Mouse (Mus musculus): ENCODE results near the gene Svs2. TPM values are rescaled to one million over a fixed set of nuclear protein-coding genes. Genes with fewer than 3 reads are reported as not detected.

Gene Svs2
- total RNA-seq, 2 experiments from 2014 or later, result not detected

Other genes with a start within 250 kb of the Svs2 start
- 100 to 1,000 TPM; 248 to 255 TPM for gene Ywhab, start 243.5 kb downstream of the Svs2 start, total RNA-seq (2021)
- 1 to 10 TPM; 1.9 to 2.5 TPM for gene Pabpc1l, start 213.0 kb downstream of the Svs2 start, total RNA-seq (2021)
- 10 to 100 TPM; 27.9 to 30.1 TPM for gene Stk4, start 168.1 kb downstream of the Svs2 start, total RNA-seq (2021)
- 10 to 100 TPM; 24.6 to 29.5 TPM for gene Tomm34, start 167.3 kb downstream of the Svs2 start, total RNA-seq (2021)
- gene Kcns1, start 67.4 kb downstream of the Svs2 start, total RNA-seq (2021), result under 1 TPM; 0.09 to 0.15 TPM
- not detected for gene Wfdc5, start 55.7 kb downstream of the Svs2 start, total RNA-seq (2021)
- gene Wfdc12, start 47.9 kb downstream of the Svs2 start, total RNA-seq (2021), result not detected
- not detected for gene Wfdc15a, start 38.3 kb downstream of the Svs2 start, total RNA-seq (2021)
- gene Wfdc15b, start 16.8 kb downstream of the Svs2 start, total RNA-seq (2021), result not detected
- gene Svs3b, start 18.2 kb upstream of the Svs2 start, total RNA-seq (2021), result not detected
- gene Svs4, start 40.0 kb upstream of the Svs2 start, total RNA-seq (2021), result not detected
- gene Svs3a, start 50.8 kb upstream of the Svs2 start, total RNA-seq (2021), result not detected
- gene Svs6, start 78.3 kb upstream of the Svs2 start, total RNA-seq (2021), result not detected
- gene Svs5, start 94.3 kb upstream of the Svs2 start, total RNA-seq (2021), result under 1 TPM in 1 of 2 experiments, not detected in 1; 0.45 TPM
- gene Slpi, start 150.6 kb upstream of the Svs2 start, total RNA-seq (2021), result 10 to 100 TPM in 1 of 2 experiments, 1 to 10 TPM in 1; 9.1 to 13.2 TPM
- under 1 TPM in 1 of 2 experiments, not detected in 1; 0.15 TPM for gene Rbpjl, start 164.7 kb upstream of the Svs2 start, total RNA-seq (2021)
- gene Matn4, start 166.7 kb upstream of the Svs2 start, total RNA-seq (2021), result 1 to 10 TPM; 2.3 to 2.7 TPM
- 100 to 1,000 TPM; 101 to 246 TPM for gene Sdc4, start 205.4 kb upstream of the Svs2 start, total RNA-seq (2021)
- gene Sys1, start 218.5 kb upstream of the Svs2 start, total RNA-seq (2021), result 10 to 100 TPM; 31.7 to 34.5 TPM
- gene Gm20458, start 222.5 kb upstream of the Svs2 start, total RNA-seq (2021), result 1 to 10 TPM; 2.5 to 4.8 TPM
- not detected for gene Trp53tg5, start 235.3 kb upstream of the Svs2 start, total RNA-seq (2021)
- 10 to 100 TPM; 13.1 to 20.5 TPM for gene Dbndd2, start 247.6 kb upstream of the Svs2 start, total RNA-seq (2021)